Mouse (Mus musculus) urinary bladder, postnatal 25 days (tissue): ENCODE results near the gene Hspa12b.
A peak's percentile ranks its signal among the peaks of the same experiment; 100 is the strongest.

Experiments
- DNase-seq: peaks from one replicate; pipeline ENCODE4 v3.0.0; 2022; ENCODE audit warnings: low spot score

The Hspa12b gene

GRCm38 (mm10) chr2:131179246-131179886 lies 52.3 kb downstream of the Hspa12b start:
- peak; percentile 48 for DNase-seq

- DNase-seq, result peak; percentile 90
Observed at GRCm38 (mm10) chr2:131179990-131180587, 53.0 kb downstream of the Hspa12b start, which contains the start of gene Cenpb. Gene Cenpb, minus strand, starts transcription at chr2:131180067.

- DNase-seq, result no peak
Observed at GRCm38 (mm10) chr2:131186343-131186742, 59.3 kb downstream of the Hspa12b start.

- DNase-seq, result peak; percentile 76
Observed at GRCm38 (mm10) chr2:131186771-131187601, 59.9 kb downstream of the Hspa12b start, which contains the start of the genes Cdc25b and Spef1. Gene Cdc25b, plus strand, starts transcription at chr2:131186949. Gene Spef1, minus strand, starts transcription at chr2:131187282.

DNA sequence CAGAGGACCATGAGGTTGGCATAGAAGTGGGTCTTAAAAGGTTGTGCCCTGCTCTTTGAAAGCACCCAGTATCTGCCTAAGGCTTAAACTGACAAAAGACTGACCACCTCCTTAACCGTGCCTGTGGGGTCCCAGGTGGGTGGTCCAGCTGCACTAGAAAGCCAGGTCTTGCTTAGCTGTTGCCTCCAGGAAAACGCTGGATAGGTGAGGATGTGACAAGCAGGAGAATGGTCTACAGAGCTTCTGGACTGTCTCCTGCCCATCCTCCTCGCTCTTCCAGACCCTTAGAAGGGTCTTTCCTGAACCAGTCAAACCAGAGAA lies 60.5 kb downstream of the Hspa12b start:
- no peak for DNase-seq

- no peak for DNase-seq
Observed at GRCm38 (mm10) chr2:131188311-131188710, 61.2 kb downstream of the Hspa12b start.

GRCm38 (mm10) chr2:131189521-131190309 lies 62.6 kb downstream of the Hspa12b start:
- DNase-seq, result no peak

- no peak for DNase-seq
Observed at GRCm38 (mm10) chr2:131190344-131191004, 63.4 kb downstream of the Hspa12b start.

GRCm38 (mm10) chr2:131191005-131191390 lies 63.9 kb downstream of the Hspa12b start:
- no peak for DNase-seq
